In the genomic region with DNA sequence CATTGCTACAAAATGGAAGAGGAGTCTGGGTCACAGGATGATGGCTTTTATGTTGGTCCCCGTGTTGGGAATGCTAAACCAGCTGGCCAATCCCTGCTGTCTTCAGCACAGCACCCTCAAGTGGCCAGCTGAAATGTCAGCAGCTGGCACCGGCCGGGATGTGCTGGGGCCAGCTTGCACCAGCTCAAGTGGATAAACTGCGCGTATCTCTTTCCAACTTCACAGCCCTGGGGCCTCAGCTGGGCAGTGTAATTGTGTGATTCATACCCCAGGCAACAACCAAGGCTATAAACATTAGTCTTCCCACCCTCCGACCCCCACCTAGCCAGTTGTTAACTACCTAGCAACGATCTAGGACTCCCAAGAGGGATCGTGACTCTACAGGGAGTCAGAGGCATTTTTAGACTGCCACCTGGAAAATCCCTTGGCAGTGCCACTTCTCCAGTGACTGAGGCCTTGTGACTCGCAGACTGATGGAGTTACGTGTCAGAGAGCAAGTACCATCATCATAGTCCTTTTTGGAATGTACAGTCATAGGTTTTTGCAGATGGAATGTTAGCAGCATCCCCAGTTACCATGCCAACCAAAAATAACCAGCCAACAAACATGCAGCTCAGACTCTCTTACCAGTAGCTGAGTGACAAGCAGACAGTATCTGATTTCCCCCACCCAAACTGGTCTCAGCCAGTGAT, we compare ENCODE assay signal across 9 mouse cellular contexts. TPM values are rescaled to one million over a fixed set of nuclear protein-coding genes. Genes with fewer than 3 reads are reported as not detected.
DNase-seq lines count a peak whose midpoint lies in the region; ATAC-seq and TF ChIP-seq lines count a peak whose summit lies in the region.
"Had no signal": no experiment of that assay in that cellular context is flagged by ENCODE, and none has a peak within 500 bp of the region (broad histone marks: within the 10 kb centered on the region; RNA-seq: fewer than 3 reads in every experiment).

No protein-coding gene starts in this region.

- H3K4me1 ChIP-seq in CH12.LX (ENCODE audit: control insufficient read depth in 1 of 2, insufficient read depth in 2 of 2), result 0 out of 4 replicates have a peak, but pooled peaks cover 0 to 2% of the 10 kb centered on the region in 2 experiments
- H3K4me1 ChIP-seq in embryonic facial prominence, embryonic 14.5 days (ENCODE audit: control insufficient read depth, insufficient read depth, low read length), result 0 out of 2 replicates have a peak, but pooled peaks cover 5% of the 10 kb centered on the region
- H3K4me1 ChIP-seq in forebrain, embryonic 10.5 days, result peaks cover 10% of the 10 kb centered on the region

- H3K36me3 ChIP-seq in CH12.LX (replicated peaks in 1 of 2; ENCODE audit: control insufficient read depth in 1 of 2, insufficient read depth in 1 of 2, low read length in 1 of 2), result no peaks in the 10 kb centered on the region
- H3K36me3 ChIP-seq in embryonic facial prominence, embryonic 14.5 days (ENCODE audit: control insufficient read depth, insufficient read depth, low read length), result peaks cover 20% of the 10 kb centered on the region
- peaks cover 18% of the 10 kb centered on the region for H3K36me3 ChIP-seq in forebrain, embryonic 10.5 days (replicated peaks)

- H3K4me3 ChIP-seq in gastrocnemius, adult 2 months, result no peak overlapping the region
- H3K4me3 ChIP-seq in CH12.LX (replicated peaks in 1 of 3; ENCODE audit: low read depth in 2 of 3, low read length in 2 of 3, poor library complexity in 1 of 3), result no peak overlapping the region
- no peak overlapping the region for H3K4me3 ChIP-seq in embryonic facial prominence, embryonic 14.5 days (ENCODE audit: low read depth, low read length)
- no peak overlapping the region for H3K4me3 ChIP-seq in forebrain, embryonic 10.5 days
- H3K4me3 ChIP-seq: heart, embryonic 13.5 days had no signal

- ATAC-seq in embryonic facial prominence, embryonic 14.5 days (ENCODE audit: low read depth), result no peak

- in situ Hi-C loops in CH12.LX (cut with MboI; ENCODE audit: low pct_ligation_motif_present, low pct_unique_long_range_greater_than_20kb, low sequenced_read_pairs), result no loop called here

- no peak overlapping the region for H3K4me2 ChIP-seq in CH12.LX (ENCODE audit: insufficient read depth, low read depth, poor library complexity, severe bottlenecking)
- no peak overlapping the region for H3K4me2 ChIP-seq in embryonic facial prominence, embryonic 14.5 days (ENCODE audit: low read depth, low read length)
- H3K4me2 ChIP-seq: heart, embryonic 13.5 days had no signal

- H3K27me3 ChIP-seq in CH12.LX (replicated peaks), result peaks cover 3% of the 10 kb centered on the region
- no peaks in the 10 kb centered on the region for H3K27me3 ChIP-seq in embryonic facial prominence, embryonic 14.5 days (replicated peaks; ENCODE audit: control insufficient read depth, insufficient read depth, low read length)
- H3K27me3 ChIP-seq in forebrain, embryonic 10.5 days (ENCODE audit: poor library complexity, severe bottlenecking), result peaks cover 17% of the 10 kb centered on the region

- WGBS in embryonic facial prominence, embryonic 14.5 days, result 68% methylated on average over 10 of the region's 10 CpGs
- 64% methylated on average over 10 of the region's 10 CpGs for WGBS in forebrain, embryonic 10.5 days

- peak; percentile 60 for TF ChIP-seq CTCF in gastrocnemius, adult 2 months (IDR thresholded peaks at IDR 0.05)
- TF ChIP-seq CTCF in CH12.LX (conservative IDR thresholded peaks at IDR 0.05 in 1 of 2, IDR thresholded peaks at IDR 0.05 in 1 of 2; ENCODE audit: low read depth in 2 of 2, low read length in 2 of 2), result peak; percentile 12 to 38; a peak in 2 of 4 replicates

- intact Hi-C loops in gastrocnemius, adult 2 months (cut with DNase I), result loop anchor here (2.0 to 10.0 kb wide), 3 partner anchors 123 to 280 kb away; no protein-coding TSS in a partner anchor
- intact Hi-C loops in left cerebral cortex, postnatal 36 days (cut with DNase I), result loop anchor here (2.0 kb wide), 3 partner anchors 127 to 291 kb away; a partner anchor contains a TSS

- TF ChIP-seq EP300 in CH12.LX (IDR thresholded peaks at IDR 0.05; ENCODE audit: low read length), result no peak

- no peak for TF ChIP-seq RAD21 in CH12.LX (IDR thresholded peaks at IDR 0.05; ENCODE audit: low read depth, low read length)

- peak overlapping the region; percentile 29; the same call in 1 of the 2 replicates for H3K27ac ChIP-seq in gastrocnemius, adult 2 months
- no peak overlapping the region for H3K27ac ChIP-seq in CH12.LX (ENCODE audit: insufficient read depth, low read depth)
- no peak overlapping the region for H3K27ac ChIP-seq in embryonic facial prominence, embryonic 14.5 days (replicated peaks; ENCODE audit: low read depth, low read length)
- no peak overlapping the region for H3K27ac ChIP-seq in forebrain, embryonic 10.5 days
- H3K27ac ChIP-seq: heart, embryonic 13.5 days had no signal

- DNase-seq in gastrocnemius, adult 2 months, result peak; percentile 73
- DNase-seq in gastrocnemius, postnatal 4 days (ENCODE audit: low spot score in 2 of 2), result no peak
- no peak for DNase-seq in CH12.LX (ENCODE audit: extremely low read depth)
- peak; percentile 22 for DNase-seq in embryonic facial prominence, embryonic 14.5 days (ENCODE audit: low spot score)
- peak; percentile 28 to 37 for DNase-seq in left cerebral cortex, postnatal 36 days (ENCODE audit: low spot score in 2 of 2)
- DNase-seq in urinary bladder, postnatal 14 days (ENCODE audit: low spot score), result no peak
- no peak for DNase-seq in testis, postnatal 14 days (ENCODE audit: low spot score)
- no peak for DNase-seq in forebrain, embryonic 10.5 days (ENCODE audit: extremely low spot score, low spot score)

- H3K79me2 ChIP-seq in CH12.LX (replicated peaks; ENCODE audit: control insufficient read depth, extremely low read depth, insufficient read depth, poor library complexity, severe bottlenecking), result no peaks in the 10 kb centered on the region

- peaks cover 22% of the 10 kb centered on the region for H3K9me3 ChIP-seq in CH12.LX (replicated peaks; ENCODE audit: low read length)
- peaks cover 5% of the 10 kb centered on the region for H3K9me3 ChIP-seq in embryonic facial prominence, embryonic 14.5 days (ENCODE audit: control insufficient read depth, low read length)
- H3K9me3 ChIP-seq in forebrain, embryonic 10.5 days, result peaks cover 12% of the 10 kb centered on the region

- dilution Hi-C loops in CH12.LX (cut with MboI; ENCODE audit: extremely low pct_ligation_motif_present, extremely low pct_unique_long_range_greater_than_20kb, low sequenced_read_pairs), result no loop called here

- no peak overlapping the region for H3K9ac ChIP-seq in CH12.LX (ENCODE audit: insufficient read depth, low read depth)
- no peak overlapping the region for H3K9ac ChIP-seq in embryonic facial prominence, embryonic 14.5 days (ENCODE audit: low read depth, low read length)
- H3K9ac ChIP-seq: heart, embryonic 13.5 days had no signal

- TF ChIP-seq POLR2A in CH12.LX (IDR thresholded peaks at IDR 0.05; ENCODE audit: low read depth, low read length), result no peak

TF ChIP-seq in CH12.LX, 34 proteins besides CTCF, POLR2A, EP300 and RAD21 (continues in another document):
- no peak for TF ChIP-seq ZMIZ1 (IDR thresholded peaks at IDR 0.05; ENCODE audit: low read depth, low read length)

RNA-seq across cellular contexts. Expression of a gene that starts 11.2 kb away (rescaled TPM):
- total RNA-seq in gastrocnemius, adult 2 months (2021), result 1 to 10 TPM; 2.5 to 4.9 TPM
- total RNA-seq in gastrocnemius, postnatal 4 days (2021), result 10 to 100 TPM; 22.1 to 25.3 TPM
- total RNA-seq in CH12.LX (2012; rRNA removed), result 0.13 and 0.25 TPM in 2 replicates
- not detected in 2 replicates for total RNA-seq in CH12.LX (2014; rRNA removed)
- polyA plus RNA-seq in CH12.LX (2012; ENCODE audit: insufficient read length, low read depth), result 0.26 and 0.37 TPM in 2 replicates
- 27.8 and 29.0 TPM in 2 replicates for polyA plus RNA-seq in embryonic facial prominence, embryonic 14.5 days (2014; fragmentation: Nextera tagmentation; extraction: Ambion mirVana)
- 1 to 10 TPM; 2.0 TPM for total RNA-seq in left cerebral cortex, postnatal 36 days (2021)
- 10.7 and 13.9 TPM in 2 replicates for polyA plus RNA-seq in forebrain, embryonic 10.5 days (2016; fragmentation: Nextera tagmentation; extraction: Ambion mirVana)

RNA-seq across cellular contexts. Expression of a gene that starts 13.8 kb away (rescaled TPM):
- total RNA-seq in gastrocnemius, adult 2 months (2021), result 10 to 100 TPM; 36.0 to 41.0 TPM
- total RNA-seq in gastrocnemius, postnatal 4 days (2021), result 10 to 100 TPM; 34.4 to 34.8 TPM
- 112 and 137 TPM in 2 replicates for total RNA-seq in CH12.LX (2012; rRNA removed)
- 85.9 and 91.6 TPM in 2 replicates for total RNA-seq in CH12.LX (2014; rRNA removed)
- polyA plus RNA-seq in CH12.LX (2012; ENCODE audit: insufficient read length, low read depth), result 66.0 and 69.9 TPM in 2 replicates
- polyA plus RNA-seq in embryonic facial prominence, embryonic 14.5 days (2014; fragmentation: Nextera tagmentation; extraction: Ambion mirVana), result 119 and 120 TPM in 2 replicates
- 10 to 100 TPM; 66.5 to 70.2 TPM for total RNA-seq in left cerebral cortex, postnatal 36 days (2021)
- polyA plus RNA-seq in forebrain, embryonic 10.5 days (2016; fragmentation: Nextera tagmentation; extraction: Ambion mirVana), result 156 and 161 TPM in 2 replicates

RNA-seq across cellular contexts. Expression of a gene that starts 14.0 kb away (rescaled TPM):
- 10 to 100 TPM; 11.7 to 14.7 TPM for total RNA-seq in gastrocnemius, adult 2 months (2021)
- 10 to 100 TPM; 16.2 to 19.5 TPM for total RNA-seq in gastrocnemius, postnatal 4 days (2021)
- total RNA-seq in CH12.LX (2012; rRNA removed) (16.7 and 17.1 TPM in 2 replicates), CH12.LX (2014; rRNA removed) (10.5 and 11.7 TPM in 2 replicates)
- 24.7 and 24.9 TPM in 2 replicates for polyA plus RNA-seq in CH12.LX (2012; ENCODE audit: insufficient read length, low read depth)
- 20.5 and 22.9 TPM in 2 replicates for polyA plus RNA-seq in embryonic facial prominence, embryonic 14.5 days (2014; fragmentation: Nextera tagmentation; extraction: Ambion mirVana)
- total RNA-seq in left cerebral cortex, postnatal 36 days (2021), result 10 to 100 TPM; 14.9 to 15.1 TPM
- 40.7 and 43.4 TPM in 2 replicates for polyA plus RNA-seq in forebrain, embryonic 10.5 days (2016; fragmentation: Nextera tagmentation; extraction: Ambion mirVana)

RNA-seq across cellular contexts. Expression of a gene that starts 28.2 kb away (rescaled TPM):
- total RNA-seq in gastrocnemius, adult 2 months (2021), result not detected
- not detected for total RNA-seq in gastrocnemius, postnatal 4 days (2021)
- 0.17 TPM in 1 of 2 replicates, not detected in the other for total RNA-seq in CH12.LX (2012; rRNA removed)
- not detected in 2 replicates for total RNA-seq in CH12.LX (2014; rRNA removed)
- not detected in 2 replicates for polyA plus RNA-seq in CH12.LX (2012; ENCODE audit: insufficient read length, low read depth)
- polyA plus RNA-seq in embryonic facial prominence, embryonic 14.5 days (2014; fragmentation: Nextera tagmentation; extraction: Ambion mirVana), result 3.8 and 12.7 TPM in 2 replicates
- total RNA-seq in left cerebral cortex, postnatal 36 days (2021), result 1 to 10 TPM; 1.3 to 2.6 TPM
- not detected in 2 replicates for polyA plus RNA-seq in forebrain, embryonic 10.5 days (2016; fragmentation: Nextera tagmentation; extraction: Ambion mirVana)
- polyA plus RNA-seq: heart, embryonic 13.5 days had no signal

RNA-seq across cellular contexts. Expression of a gene that starts 35.1 kb away (rescaled TPM):
- total RNA-seq in gastrocnemius, adult 2 months (2021), result under 1 TPM; 0.47 to 0.84 TPM
- total RNA-seq in gastrocnemius, postnatal 4 days (2021), result 1 to 10 TPM; 3.0 to 3.3 TPM
- total RNA-seq in CH12.LX (2012; rRNA removed) (not detected in 2 replicates), CH12.LX (2014; rRNA removed) (not detected in 2 replicates)
- not detected in 2 replicates for polyA plus RNA-seq in CH12.LX (2012; ENCODE audit: insufficient read length, low read depth)
- 6.9 and 7.1 TPM in 2 replicates for polyA plus RNA-seq in embryonic facial prominence, embryonic 14.5 days (2014; fragmentation: Nextera tagmentation; extraction: Ambion mirVana)
- 10 to 100 TPM; 23.3 to 25.0 TPM for total RNA-seq in left cerebral cortex, postnatal 36 days (2021)
- 6.2 and 6.4 TPM in 2 replicates for polyA plus RNA-seq in forebrain, embryonic 10.5 days (2016; fragmentation: Nextera tagmentation; extraction: Ambion mirVana)

Comparison
In these comparisons a context has a peak if more than half of its experiments do, and no peak if none do; other contexts are left out.
1. DNase-seq: peak in gastrocnemius, adult 2 months (single experiment), embryonic facial prominence, embryonic 14.5 days (single experiment) and left cerebral cortex, postnatal 36 days (2 of 2); none in gastrocnemius, postnatal 4 days (0 of 2), CH12.LX (single experiment), urinary bladder, postnatal 14 days (single experiment), testis, postnatal 14 days (single experiment) and forebrain, embryonic 10.5 days (single experiment).